Mouse (Mus musculus): ENCODE results near the gene Scyl1.
A peak's percentile ranks its signal among the peaks of the same experiment; 100 is the strongest.

GRCm38 (mm10) chr19:5731264-5731978, 39.8 kb downstream of the Scyl1 start:
- TF ChIP-seq CTCF (IDR thresholded peaks at IDR 0.05; ENCODE audit: low read depth, low read length) (no peak), POLR2A (IDR thresholded peaks at IDR 0.05; ENCODE audit: extremely low read depth, insufficient read depth, low read length) (peak; percentile 63)
